Mouse (Mus musculus) kidney, postnatal 0 days (tissue): ENCODE measurements around the gene Ccdc116. TPM values are rescaled to one million over a fixed set of nuclear protein-coding genes. Genes with fewer than 3 reads are reported as not detected.

ENCODE experiments used
- ATAC-seq: fragments of 200-750 bp; cut with Nextera tagmentation; replicated peaks from 2 replicates; pipeline ENCODE4 v1.8.0; 2017; ENCODE audit warnings: low read depth, moderate number of reproducible peaks, moderate TSS enrichment, moderate library complexity; ENCODE audit not compliant: low FRiP score
- DNase-seq: peaks from one replicate; pipeline ENCODE4 v3.0.0-alpha.2; 2016; ENCODE audit warnings: low spot score
- H3K27ac ChIP-seq: fragments of 300-500 bp; sonication (generic); 2 replicates; pipeline ENCODE4 v1.5.1; 2014; ENCODE audit warnings: mild to moderate bottlenecking
- H3K27me3 ChIP-seq: fragments of 300-500 bp; sonication (generic); 2 replicates; pipeline ENCODE4 v1.6.1; 2014; ENCODE audit warnings: low read length, mixed read lengths; ENCODE audit not compliant: insufficient read depth
- H3K36me3 ChIP-seq: fragments of 300-500 bp; sonication (generic); 2 replicates; pipeline ENCODE4 v1.6.1; 2014; ENCODE audit warnings: low read length, mixed read lengths; ENCODE audit not compliant: insufficient read depth
- H3K4me1 ChIP-seq: fragments of 300-500 bp; sonication (generic); replicated peaks from 2 replicates; pipeline ENCODE4 v1.6.1; 2014; ENCODE audit warnings: antibody characterized with exemption, low read length, mixed read lengths; ENCODE audit not compliant: insufficient read depth
- H3K4me2 ChIP-seq: fragments of 300-500 bp; sonication (generic); 2 replicates; pipeline ENCODE4 v1.6.1; 2014; ENCODE audit warnings: mild to moderate bottlenecking, low read length, moderate library complexity, mixed read lengths
- H3K4me3 ChIP-seq: fragments of 300-500 bp; sonication (generic); replicated peaks from 2 replicates; pipeline ENCODE4 v1.5.1; 2014; ENCODE audit warnings: low read depth, low read length
- H3K9ac ChIP-seq: fragments of 300-500 bp; sonication (generic); 2 replicates; pipeline ENCODE4 v1.6.1; 2014; ENCODE audit warnings: low read depth, low read length
- H3K9me3 ChIP-seq: fragments of 300-500 bp; sonication (generic); replicated peaks from 2 replicates; pipeline ENCODE4 v1.6.1; 2016; ENCODE audit warnings: low read length, inconsistent platforms, mixed read lengths
- CTCF ChIP-seq: IDR thresholded peaks from 2 replicates; pipeline ENCODE4 v1.5.1; 2016; ENCODE audit warnings: antibody characterized with exemption, low read depth, mild to moderate bottlenecking, moderate library complexity
- WGBS: fragments of 180-500 bp; shearing (Covaris S2); extraction: QIAGEN DNeasy Blood & Tissue Kit; methylation state at CpG from one replicate; pipeline ENCODE4 v1.1.7; 2014; 5-methylcytosine and 5-hydroxymethylcytosine counted together
- microRNA counts: library from miRNA; unstranded; fragments of <30 nt; microRNA quantifications from one replicate; lab custom pipeline; 2015
- microRNA-seq: library from miRNA; unstranded; fragments of <30 nt; microRNA quantifications from one replicate; pipeline ENCODE4, GENCODE M21; 2016
- polyA plus RNA-seq: library from polyadenylated mRNA; unstranded; fragments of >200 nt; fragmentation: Nextera tagmentation; extraction: Ambion mirVana; gene quantifications from 2 replicates; pipeline ENCODE4 v1.2.1, GENCODE M21; 2015

Gene Ccdc116
- polyA plus RNA-seq, 1 experiment from 2014 or later: 0.34 TPM

- no peak overlapping the region for H3K4me2 ChIP-seq
- H3K27me3 ChIP-seq: no peaks in the 10 kb centered on the region
- 0 out of 2 replicates have a peak, but pooled peaks cover 4% of the 10 kb centered on the region for H3K36me3 ChIP-seq
- 81% methylated on average over 14 of the region's 14 CpGs for WGBS
- no peak overlapping the region for H3K4me3 ChIP-seq
- no peaks in the 10 kb centered on the region for H3K9me3 ChIP-seq
- no peak overlapping the region for H3K27ac ChIP-seq
- ATAC-seq (no peak), DNase-seq (no peak)
- no peak overlapping the region for H3K9ac ChIP-seq
- no peak for TF ChIP-seq CTCF
- peaks cover 6% of the 10 kb centered on the region; the same call in 1 of the 2 replicates for H3K4me1 ChIP-seq
Measured at GRCm38 (mm10) chr16:17121569-17121968, 25.5 kb downstream of the Ccdc116 start.

GRCm38 (mm10) chr16:17117309-17117799, 29.7 kb downstream of the Ccdc116 start:
- Histone ChIP-seq H3K4me3 (no peak overlapping the region), H3K9me3 (no peaks in the 10 kb centered on the region), H3K9ac (no peak overlapping the region), H3K4me1 (no peaks in the 10 kb centered on the region), H3K4me2 (no peak overlapping the region), H3K36me3 (0 out of 2 replicates have a peak, but pooled peaks cover 4% of the 10 kb centered on the region), H3K27me3 (no peaks in the 10 kb centered on the region), H3K27ac (no peak overlapping the region)
- 84% methylated on average over 5 of the region's 5 CpGs for WGBS
- ATAC-seq (no peak), DNase-seq (no peak)
- TF ChIP-seq CTCF: no peak

GRCm38 (mm10) chr16:17110771-17111743, 36.0 kb downstream of the Ccdc116 start, which contains the start of gene Ppil2:
Gene Ppil2, minus strand, starts transcription at chr16:17111257.
- 9% methylated on average over 38 of the region's 38 CpGs for WGBS
- TF ChIP-seq CTCF: no peak
- peak within 1 kb of the TSS; percentile 26 for H3K27ac ChIP-seq
- peak within 1 kb of the TSS; percentile 52 for H3K4me2 ChIP-seq
- no peaks in the 10 kb centered on the region for H3K9me3 ChIP-seq
- peak; percentile 73 for ATAC-seq
- H3K27me3 ChIP-seq: no peaks in the 10 kb centered on the region
- H3K4me1 ChIP-seq: peaks cover 7% of the 10 kb centered on the region; the same call in 1 of the 2 replicates
- peak within 1 kb of the TSS; percentile 60 for H3K9ac ChIP-seq
- DNase-seq: peak; percentile 94
- peak within 1 kb of the TSS; percentile 62 for H3K4me3 ChIP-seq
- H3K36me3 ChIP-seq: peaks cover 13% of the 10 kb centered on the region; the same call in 1 of the 2 replicates

DNA sequence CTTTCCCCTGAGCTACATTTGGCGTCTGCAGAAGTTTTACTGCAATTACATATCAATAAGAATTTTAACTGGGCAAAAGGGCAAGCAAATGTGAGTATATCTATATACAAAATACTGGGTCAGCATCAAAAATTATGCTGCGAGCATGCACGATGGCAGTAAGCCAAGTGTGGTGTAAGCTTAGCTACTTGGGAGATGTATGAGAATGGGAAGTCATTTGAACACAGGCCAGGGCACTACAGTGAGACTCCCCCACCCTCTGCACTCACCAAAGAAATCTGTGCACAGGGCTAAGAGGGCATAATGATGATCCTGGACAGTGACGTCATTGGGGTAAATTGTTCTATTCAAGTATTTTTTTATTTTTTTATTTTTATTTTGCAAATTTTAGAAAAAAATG, 42.4 kb downstream of the Ccdc116 start:
- no peak overlapping the region for H3K9ac ChIP-seq
- no peaks in the 10 kb centered on the region for H3K27me3 ChIP-seq
- DNase-seq (no peak), ATAC-seq (no peak)
- H3K4me1 ChIP-seq: no peaks in the 10 kb centered on the region
- no peak overlapping the region for H3K27ac ChIP-seq
- WGBS: 70% methylated on average over 4 of the region's 4 CpGs
- H3K4me3 ChIP-seq: no peak overlapping the region
- H3K9me3 ChIP-seq: no peaks in the 10 kb centered on the region
- no peak overlapping the region for H3K4me2 ChIP-seq
- H3K36me3 ChIP-seq: peaks cover 33% of the 10 kb centered on the region
- no peak for TF ChIP-seq CTCF

GRCm38 (mm10) chr16:17102630-17103220, 44.3 kb downstream of the Ccdc116 start:
- H3K4me1 ChIP-seq: no peaks in the 10 kb centered on the region
- WGBS: 59% methylated on average over 7 of the region's 7 CpGs
- no peak overlapping the region for H3K9ac ChIP-seq
- ATAC-seq (no peak), DNase-seq (peak; percentile 5)
- peaks cover 41% of the 10 kb centered on the region for H3K36me3 ChIP-seq
- H3K27ac ChIP-seq: no peak overlapping the region
- H3K4me3 ChIP-seq: no peak overlapping the region
- no peaks in the 10 kb centered on the region for H3K9me3 ChIP-seq
- no peak for TF ChIP-seq CTCF
- H3K27me3 ChIP-seq: no peaks in the 10 kb centered on the region
- H3K4me2 ChIP-seq: no peak overlapping the region

DNA sequence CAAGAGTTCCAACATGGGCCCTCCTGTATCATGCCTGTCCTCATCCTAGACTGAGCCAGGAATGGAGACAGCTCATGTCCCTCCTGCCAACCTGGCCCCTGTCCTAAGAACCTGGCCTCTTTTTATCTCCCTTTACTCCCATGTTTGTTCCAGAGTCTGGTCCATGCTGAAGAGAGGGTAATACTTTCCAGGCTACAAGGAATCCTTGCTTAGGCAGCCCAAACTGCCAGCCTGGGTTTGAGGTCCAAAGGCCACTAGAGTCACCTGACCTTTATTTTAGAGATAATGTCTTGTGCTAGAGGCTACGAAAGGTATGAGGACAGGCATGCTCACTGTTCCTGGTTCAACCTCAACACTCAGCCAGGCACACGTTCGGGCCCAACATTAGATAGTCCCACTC, 50.1 kb downstream of the Ccdc116 start:
- DNase-seq (no peak), ATAC-seq (no peak)
- no peak for TF ChIP-seq CTCF
- 93% methylated on average over 3 of the region's 3 CpGs for WGBS
- H3K4me3 ChIP-seq: no peak overlapping the region
- H3K9me3 ChIP-seq: no peaks in the 10 kb centered on the region
- H3K36me3 ChIP-seq: peaks cover 67% of the 10 kb centered on the region
- H3K4me2 ChIP-seq: no peak overlapping the region
- H3K9ac ChIP-seq: no peak overlapping the region
- no peaks in the 10 kb centered on the region for H3K4me1 ChIP-seq
- H3K27me3 ChIP-seq: no peaks in the 10 kb centered on the region
- no peak overlapping the region for H3K27ac ChIP-seq

MicroRNA genes within 50 kb of the gene (microRNA counts, 519-probe panel; counts per million panel counts)
- 6,352 counts per million, percentile 92 among the panel's probes with 10 or more counts for microRNA mmu-miR-130b (lab: Ali Mortazavi, UCI)
- microRNA mmu-miR-301b (lab: Ali Mortazavi, UCI): 3,625 counts per million, percentile 73 among the panel's probes with 10 or more counts

Small RNA genes lying within 50 kb of the gene (microRNA-seq; reads per million reads assigned to microRNA genes)
- gene Mir130b (6,156 reads per million, percentile 92 among the genes with 10 or more reads in this experiment), gene Mir301b (59.5 reads per million, percentile 47 among the genes with 10 or more reads in this experiment)

Other genes with a start within 250 kb of the Ccdc116 start
- 149 TPM in 2 replicates for gene Mapk1, start 163.8 kb downstream of the Ccdc116 start, polyA plus RNA-seq
- 30.5 and 32.5 TPM in 2 replicates for gene Ypel1, start 77.5 kb downstream of the Ccdc116 start, polyA plus RNA-seq
- gene Ppil2, start 36.0 kb downstream of the Ccdc116 start, polyA plus RNA-seq: 101 and 111 TPM in 2 replicates
- gene 2610318N02Rik, start 22.1 kb downstream of the Ccdc116 start, polyA plus RNA-seq: 16.9 and 17.5 TPM in 2 replicates
- gene Sdf2l1, start 14.8 kb downstream of the Ccdc116 start, polyA plus RNA-seq: 46.1 and 47.0 TPM in 2 replicates
- gene Ydjc, start 2.6 kb downstream of the Ccdc116 start, polyA plus RNA-seq: 9.0 and 9.1 TPM in 2 replicates
- 316 and 327 TPM in 2 replicates for gene Ube2l3, start 55.4 kb upstream of the Ccdc116 start, polyA plus RNA-seq
- 0.26 and 0.28 TPM in 2 replicates for gene Rimbp3, start 61.4 kb upstream of the Ccdc116 start, polyA plus RNA-seq
- gene Hic2, start 86.3 kb upstream of the Ccdc116 start, polyA plus RNA-seq: 2.1 and 2.4 TPM in 2 replicates
- gene Tmem191c, start 128.8 kb upstream of the Ccdc116 start, polyA plus RNA-seq: 12.4 and 15.9 TPM in 2 replicates
- gene Serpind1, start 184.1 kb upstream of the Ccdc116 start, polyA plus RNA-seq: 0.14 and 0.21 TPM in 2 replicates